Mouse (Mus musculus): ENCODE results near the gene Wsb2.

DNA sequence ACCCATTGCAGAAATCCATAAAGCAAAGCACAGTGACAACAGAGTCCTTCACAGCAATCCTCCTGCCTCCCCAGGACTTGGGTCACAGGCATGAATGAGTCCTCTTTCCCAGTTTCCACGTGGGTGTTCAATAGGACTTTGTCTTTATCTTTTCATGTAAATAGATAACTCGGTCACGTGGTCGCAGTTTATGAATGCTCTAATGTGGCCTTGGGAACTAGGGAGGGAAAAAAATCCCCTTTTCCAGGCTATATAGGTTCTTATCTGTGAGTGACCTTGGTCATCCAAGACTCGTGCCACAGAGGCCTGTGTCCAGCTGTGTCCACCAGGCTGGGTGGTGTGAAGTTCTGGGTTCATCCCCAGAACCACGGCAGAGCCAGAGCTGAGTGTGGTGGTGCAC is 30.7 kb upstream of the Wsb2 start:
- TF ChIP-seq CTCF (IDR thresholded peaks at IDR 0.05; ENCODE audit: extremely low read depth, insufficient read depth, insufficient read length, insufficient replicate concordance) (no peak), POLR2A (IDR thresholded peaks at IDR 0.05; ENCODE audit: low read depth, low read length) (no peak)
